Comparison of ENCODE assay signal across 10 mouse cellular contexts in genomic region chr11:117606137-117606536, GRCm38 (mm10). TPM values are rescaled to one million over a fixed set of nuclear protein-coding genes. Genes with fewer than 3 reads are reported as not detected.
DNase-seq lines count a peak whose midpoint lies in the region; ATAC-seq and TF ChIP-seq lines count a peak whose summit lies in the region.
"Had no signal": no experiment of that assay in that cellular context is flagged by ENCODE, and none has a peak within 500 bp of the region (broad histone marks: within the 10 kb centered on the region; RNA-seq: fewer than 3 reads in every experiment).

No protein-coding gene starts in this region.

- DNase-seq in lung, embryonic 14.5 days: no peak
- DNase-seq in lung, adult 18-20 months: no peak
- no peak for DNase-seq in forebrain, embryonic 14.5 days (ENCODE audit: low spot score)
- no peak for DNase-seq in cerebellum, adult 11 months
- DNase-seq: gastrocnemius, postnatal 10 days; right cerebral cortex, postnatal 14 days had no signal

- no peak for TF ChIP-seq CTCF in lung, embryonic 14.5 days (IDR thresholded peaks at IDR 0.05; ENCODE audit: low read depth)

- H3K4me1 ChIP-seq in lung, embryonic 14.5 days (ENCODE audit: insufficient read depth): 0 out of 2 replicates have a peak, but pooled peaks cover 7% of the 10 kb centered on the region
- H3K4me1 ChIP-seq in forebrain, embryonic 14.5 days (ENCODE audit: control insufficient read depth, insufficient read depth, low read length): peaks cover 23% of the 10 kb centered on the region
- peaks cover 8% of the 10 kb centered on the region for H3K4me1 ChIP-seq in intestine, embryonic 15.5 days (replicated peaks)
- peaks cover 7% of the 10 kb centered on the region; the same call in 1 of the 2 replicates for H3K4me1 ChIP-seq in stomach, embryonic 14.5 days (ENCODE audit: control insufficient read depth, insufficient read depth, low read length)

- H3K27ac ChIP-seq in lung, embryonic 14.5 days (ENCODE audit: low read depth): no peak overlapping the region
- no peak overlapping the region for H3K27ac ChIP-seq in forebrain, embryonic 14.5 days (ENCODE audit: low read depth, low read length)
- no peak overlapping the region for H3K27ac ChIP-seq in intestine, embryonic 15.5 days
- H3K27ac ChIP-seq in stomach, embryonic 14.5 days (ENCODE audit: low read length): no peak overlapping the region
- H3K27ac ChIP-seq: macrophage had no signal

- H3K4me2 ChIP-seq in lung, embryonic 14.5 days: peak overlapping the region; percentile 47
- 0 out of 2 replicates have a peak overlapping the region, but pooled peaks have one; percentile 15 for H3K4me2 ChIP-seq in forebrain, embryonic 14.5 days (ENCODE audit: low read length)
- peak overlapping the region; percentile 47 for H3K4me2 ChIP-seq in intestine, embryonic 15.5 days (replicated peaks)
- peak overlapping the region; percentile 6; the same call in 1 of the 2 replicates for H3K4me2 ChIP-seq in stomach, embryonic 14.5 days (replicated peaks; ENCODE audit: low read depth, low read length)

- H3K4me3 ChIP-seq in lung, embryonic 14.5 days (ENCODE audit: low read depth, low read length): no peak overlapping the region
- no peak overlapping the region for H3K4me3 ChIP-seq in forebrain, embryonic 14.5 days (ENCODE audit: low read depth, low read length)
- no peak overlapping the region for H3K4me3 ChIP-seq in intestine, embryonic 15.5 days (replicated peaks)
- H3K4me3 ChIP-seq in stomach, embryonic 14.5 days (ENCODE audit: low read depth, low read length): no peak overlapping the region

- ATAC-seq in lung, embryonic 14.5 days (ENCODE audit: insufficient read depth): no peak
- no peak for ATAC-seq in forebrain, embryonic 14.5 days
- ATAC-seq in intestine, embryonic 15.5 days: no peak
- ATAC-seq in stomach, embryonic 14.5 days (ENCODE audit: insufficient number of reproducible peaks, insufficient read depth, low FRiP score, low read depth): no peak
- no peak for ATAC-seq in monocyte, adult 5-6 weeks (replicated peaks; ENCODE audit: insufficient number of reproducible peaks, low FRiP score, low TSS enrichment, poor library complexity, severe bottlenecking)

- H3K9me3 ChIP-seq in lung, embryonic 14.5 days (ENCODE audit: low read depth, low read length): no peaks in the 10 kb centered on the region
- H3K9me3 ChIP-seq in forebrain, embryonic 14.5 days (replicated peaks; ENCODE audit: control insufficient read depth, low read length): no peaks in the 10 kb centered on the region
- H3K9me3 ChIP-seq in intestine, embryonic 15.5 days: no peaks in the 10 kb centered on the region
- no peaks in the 10 kb centered on the region for H3K9me3 ChIP-seq in stomach, embryonic 14.5 days (ENCODE audit: control insufficient read depth, low read depth, low read length)

- WGBS in lung, embryonic 14.5 days: 38% methylated on average over 9 of the region's 9 CpGs
- WGBS in forebrain, embryonic 14.5 days: 34% methylated on average over 9 of the region's 9 CpGs
- WGBS in intestine, embryonic 15.5 days: 21% methylated on average over 9 of the region's 9 CpGs
- WGBS in stomach, embryonic 14.5 days: 33% methylated on average over 9 of the region's 9 CpGs

- no peak overlapping the region for H3K9ac ChIP-seq in lung, embryonic 14.5 days
- H3K9ac ChIP-seq in forebrain, embryonic 14.5 days (ENCODE audit: low read length): no peak overlapping the region
- no peak overlapping the region for H3K9ac ChIP-seq in intestine, embryonic 15.5 days
- no peak overlapping the region for H3K9ac ChIP-seq in stomach, embryonic 14.5 days (replicated peaks; ENCODE audit: low read depth, low read length)

- no peaks in the 10 kb centered on the region for H3K36me3 ChIP-seq in lung, embryonic 14.5 days (ENCODE audit: insufficient read depth)
- H3K36me3 ChIP-seq in forebrain, embryonic 14.5 days (ENCODE audit: control insufficient read depth, insufficient read depth, low read length): no peaks in the 10 kb centered on the region
- no peaks in the 10 kb centered on the region for H3K36me3 ChIP-seq in intestine, embryonic 15.5 days
- H3K36me3 ChIP-seq in stomach, embryonic 14.5 days (ENCODE audit: control insufficient read depth, insufficient read depth, low read length): no peaks in the 10 kb centered on the region

- H3K27me3 ChIP-seq in lung, embryonic 14.5 days (ENCODE audit: insufficient read depth, low read length): peaks cover 1% of the 10 kb centered on the region; the same call in 1 of the 2 replicates
- no peaks in the 10 kb centered on the region for H3K27me3 ChIP-seq in forebrain, embryonic 14.5 days (replicated peaks; ENCODE audit: control insufficient read depth, insufficient read depth, low read length)
- H3K27me3 ChIP-seq in intestine, embryonic 15.5 days (replicated peaks): 0 out of 2 replicates have a peak, but pooled peaks cover 5% of the 10 kb centered on the region
- H3K27me3 ChIP-seq in stomach, embryonic 14.5 days (ENCODE audit: control insufficient read depth, insufficient read depth, low read length): no peaks in the 10 kb centered on the region

RNA-seq across cellular contexts. Expression of gene Tnrc6c, which starts 48.0 kb away (rescaled TPM):
- polyA plus RNA-seq in lung, embryonic 14.5 days (2014; fragmentation: Nextera tagmentation; extraction: Ambion mirVana): 10.9 and 11.6 TPM in 2 replicates
- polyA plus RNA-seq in forebrain, embryonic 14.5 days (2014; fragmentation: Nextera tagmentation; extraction: Ambion mirVana): 20.0 and 24.5 TPM in 2 replicates
- 9.6 TPM in 2 replicates for polyA plus RNA-seq in intestine, embryonic 15.5 days (2015; fragmentation: Nextera tagmentation; extraction: Ambion mirVana)
- polyA plus RNA-seq in stomach, embryonic 14.5 days (2014; fragmentation: Nextera tagmentation; extraction: Ambion mirVana): 15.5 TPM in 2 replicates
- 20.2 to 43.0 TPM (median 22.1 TPM) in 3 replicates for total RNA-seq in monocyte, adult 5-6 weeks (2017)
